Mouse (Mus musculus) G1E (cell line): ENCODE measurements around the gene Cnksr1.

Source experiments
- CTCF ChIP-seq: IDR thresholded peaks from 2 replicates; pipeline ENCODE4 v1.5.1; 2012; ENCODE audit warnings: low read depth, low read length, inconsistent platforms, mixed read lengths
- GATA1 ChIP-seq: IDR thresholded peaks from 2 replicates; pipeline ENCODE4 v1.6.1; 2012; ENCODE audit warnings: borderline replicate concordance, low read length, inconsistent platforms, mixed read lengths

DNA sequence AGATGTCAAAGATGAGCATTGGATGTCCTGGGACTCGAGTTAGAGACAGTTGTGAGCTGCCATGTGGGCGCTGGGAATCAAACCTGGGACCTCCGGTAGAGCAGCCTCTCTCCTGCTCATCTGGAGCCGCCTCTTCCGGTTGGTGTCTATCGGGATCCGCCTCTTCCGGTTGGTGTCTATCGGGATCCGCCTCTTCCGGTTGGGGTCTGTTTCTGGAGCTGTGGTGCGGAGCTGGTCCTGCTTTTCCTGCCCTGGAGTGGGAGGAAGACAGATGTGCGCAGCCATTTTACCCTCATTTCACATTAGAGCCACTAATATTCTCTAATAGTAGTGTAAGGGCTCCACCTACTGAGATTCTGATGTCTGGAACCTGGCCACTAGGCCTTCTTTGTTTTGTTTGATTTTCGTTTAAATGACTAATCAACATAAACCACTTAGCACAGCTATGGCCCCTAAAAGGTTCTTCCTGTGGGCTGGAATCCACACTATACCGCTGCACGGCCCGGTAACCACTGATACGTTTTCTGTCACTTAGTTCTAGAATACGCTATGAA lies 30.0 kb upstream of the Cnksr1 start:
- no peak for TF ChIP-seq CTCF
- TF ChIP-seq GATA1: no peak
